Mouse (Mus musculus): ENCODE data around the gene Rcn3. TPM values are rescaled to one million over a fixed set of nuclear protein-coding genes. Genes with fewer than 3 reads are reported as not detected.
"Not testable (repeated sequence)": the region's sequence is repeated elsewhere in the genome, so short reads cannot be mapped to it uniquely, and the experiment has no call there.

The Rcn3 gene
- total RNA-seq, 2 experiments from 2014 or later = 32.2 to 38.3 TPM

DNA sequence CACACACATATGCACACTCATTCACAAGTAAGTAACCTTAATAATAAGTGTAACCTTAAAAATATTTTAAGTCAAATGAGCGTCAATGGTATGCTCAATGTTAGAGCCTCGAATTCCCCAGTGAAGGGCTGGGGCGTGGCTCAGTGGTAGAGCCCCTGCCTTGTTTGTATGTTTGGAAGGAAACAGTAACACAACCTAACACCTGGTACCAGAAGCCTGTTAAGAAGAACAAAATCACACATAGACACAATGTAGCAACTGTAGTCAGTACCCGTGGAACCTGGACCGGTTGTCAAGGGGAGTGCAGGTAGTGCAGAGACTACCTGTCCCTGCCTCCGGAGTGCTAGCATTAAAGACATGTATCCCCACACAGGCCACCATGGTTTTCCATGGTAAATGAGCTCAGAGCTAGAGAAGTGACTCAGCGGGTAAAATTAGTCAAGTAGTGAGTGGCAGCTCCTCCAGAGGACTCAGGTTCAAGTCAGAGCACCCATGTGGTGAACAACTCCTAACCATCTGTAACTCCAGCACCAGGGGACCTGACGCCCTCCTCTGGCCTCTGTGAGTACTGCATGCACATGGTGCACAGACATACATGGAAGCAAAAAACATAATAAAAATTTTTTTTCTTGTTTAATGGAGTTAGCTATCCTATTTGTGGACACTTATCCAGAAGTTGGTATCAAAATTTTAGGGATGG is 6.7 kb upstream of the Rcn3 start:
- DNase-seq = no peak

DNA sequence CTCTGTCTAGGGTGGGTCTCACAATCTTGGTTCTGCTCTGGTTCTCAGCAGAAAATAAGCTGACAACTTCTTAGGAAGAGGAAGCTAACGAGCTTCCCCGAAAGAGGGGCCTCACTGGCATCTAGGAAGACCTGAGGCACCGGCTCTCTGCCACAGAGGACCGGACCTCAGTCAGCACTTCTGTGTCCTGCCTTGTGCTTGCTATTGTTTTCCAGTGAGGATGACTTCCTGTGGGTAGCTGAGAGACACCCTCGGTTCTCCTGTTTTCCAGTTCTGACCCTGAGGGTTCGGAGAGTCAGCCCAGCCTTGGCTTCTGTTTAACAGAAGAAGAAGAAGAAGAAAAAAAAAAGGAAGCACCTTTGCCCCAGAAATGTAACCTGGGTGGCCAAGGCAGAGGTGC is 5.5 kb upstream of the Rcn3 start:
- DNase-seq = no peak

DNA sequence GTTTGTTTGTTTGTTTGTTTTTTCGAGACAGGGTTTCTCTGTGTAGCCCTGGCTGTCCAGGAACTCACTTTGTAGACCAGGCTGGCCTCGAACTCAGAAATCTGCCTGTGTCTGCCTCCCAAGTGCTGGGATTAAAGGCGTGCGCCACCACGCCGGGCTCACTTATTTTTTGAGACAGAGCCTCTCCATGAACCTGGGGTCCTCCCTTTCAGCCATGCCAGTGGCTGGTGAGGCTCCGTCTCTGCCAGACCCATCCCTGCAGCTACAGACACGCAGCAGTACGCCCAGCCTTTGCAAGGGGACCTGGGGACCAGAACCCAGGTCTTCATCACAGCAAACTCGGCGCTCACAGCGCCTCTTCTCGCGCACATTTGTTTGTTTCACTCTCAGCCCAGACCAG is 3.9 kb upstream of the Rcn3 start:
- DNase-seq = not testable (repeated sequence)

DNA sequence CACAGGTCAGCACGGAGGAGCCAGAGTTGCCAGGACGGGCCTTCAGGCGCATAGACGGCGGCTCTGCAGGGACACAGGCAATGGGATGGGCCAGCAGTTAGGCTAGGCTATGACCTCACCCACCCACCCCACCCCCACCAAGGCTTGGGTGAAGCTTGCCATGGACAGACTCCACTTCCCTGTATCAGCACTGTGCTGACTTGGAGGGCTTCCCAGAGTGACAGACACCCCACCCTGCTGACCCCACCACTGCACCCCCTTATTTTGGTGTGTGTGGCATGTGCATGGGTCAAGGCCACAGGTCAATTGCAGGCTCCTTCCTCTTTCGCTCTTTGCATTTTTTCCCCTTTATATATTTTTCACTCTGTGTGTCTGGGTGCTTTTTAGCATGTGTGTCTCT is 3.3 kb upstream of the Rcn3 start:
- no peak for DNase-seq

DNA sequence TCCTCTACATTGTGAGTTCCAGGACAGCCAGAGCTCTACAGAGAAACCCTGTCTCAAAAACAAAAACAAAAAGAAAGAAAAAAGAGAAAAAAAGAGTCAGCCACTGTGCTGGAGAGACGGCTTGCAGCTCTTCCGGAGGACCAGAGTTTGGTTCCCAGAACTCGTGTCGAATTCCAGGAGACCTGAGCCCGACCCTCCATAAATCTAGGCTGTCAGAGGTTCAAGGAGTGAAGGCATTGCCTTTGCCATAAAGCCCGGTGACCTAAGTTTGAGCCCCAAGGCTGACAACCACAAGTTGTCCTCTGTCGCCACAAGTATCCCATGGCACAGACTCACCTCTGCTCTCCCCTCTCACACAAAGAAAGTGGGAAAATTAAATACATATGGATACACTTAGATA is 2.1 kb upstream of the Rcn3 start:
- DNase-seq = no peak

DNA sequence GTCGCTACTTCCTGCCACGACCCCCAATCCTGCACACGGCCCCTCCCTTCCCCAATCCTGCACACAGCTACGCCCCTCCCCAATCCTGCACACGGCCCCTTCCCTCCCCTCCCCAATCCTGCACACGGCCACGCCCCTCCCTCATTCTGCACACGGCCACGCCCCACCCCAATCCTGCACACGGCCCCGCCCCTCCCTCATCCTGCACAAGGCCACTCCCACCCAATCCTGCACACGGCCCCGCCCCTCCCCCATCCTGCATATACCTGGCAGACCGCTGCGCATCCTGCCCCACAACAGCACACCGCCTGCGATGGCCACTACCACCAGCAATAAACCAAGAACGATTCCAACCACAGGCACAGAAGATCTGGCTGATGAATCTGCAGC is 1.5 kb upstream of the Rcn3 start:
- DNase-seq = no peak

DNA sequence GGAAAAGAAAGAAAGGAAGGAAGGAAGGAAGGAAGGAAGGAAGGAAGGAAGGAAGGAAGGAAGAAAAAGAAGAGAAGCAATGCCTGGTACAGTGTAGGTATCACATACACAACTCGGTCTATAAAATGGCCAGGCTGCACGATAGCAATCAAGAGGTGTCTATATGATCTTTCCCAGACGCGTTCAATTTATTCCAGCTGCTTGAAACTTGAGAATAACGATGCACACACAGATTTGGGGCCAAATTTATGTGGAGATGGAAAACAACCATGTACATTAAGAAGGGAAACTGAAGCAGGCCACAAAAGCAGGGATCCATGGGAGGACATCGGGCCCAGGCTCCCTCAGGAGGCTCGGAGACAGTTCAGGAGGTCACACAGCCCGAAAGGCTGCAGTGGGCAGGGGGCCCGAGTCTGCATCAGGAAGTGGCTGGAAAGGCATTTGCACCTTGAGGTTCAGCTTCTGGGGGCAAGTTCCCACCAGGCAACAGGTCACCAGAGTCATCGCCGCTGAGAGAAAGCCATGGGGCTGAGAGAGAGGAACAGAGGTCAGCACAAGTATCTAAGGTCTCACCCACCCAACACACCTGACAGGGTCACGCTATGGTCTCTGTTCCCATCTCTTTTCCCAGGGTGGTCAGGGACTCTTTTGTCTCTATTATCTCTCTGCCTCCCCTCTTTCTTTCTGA is 951 bp upstream of the Rcn3 start:
- no peak for DNase-seq

DNA sequence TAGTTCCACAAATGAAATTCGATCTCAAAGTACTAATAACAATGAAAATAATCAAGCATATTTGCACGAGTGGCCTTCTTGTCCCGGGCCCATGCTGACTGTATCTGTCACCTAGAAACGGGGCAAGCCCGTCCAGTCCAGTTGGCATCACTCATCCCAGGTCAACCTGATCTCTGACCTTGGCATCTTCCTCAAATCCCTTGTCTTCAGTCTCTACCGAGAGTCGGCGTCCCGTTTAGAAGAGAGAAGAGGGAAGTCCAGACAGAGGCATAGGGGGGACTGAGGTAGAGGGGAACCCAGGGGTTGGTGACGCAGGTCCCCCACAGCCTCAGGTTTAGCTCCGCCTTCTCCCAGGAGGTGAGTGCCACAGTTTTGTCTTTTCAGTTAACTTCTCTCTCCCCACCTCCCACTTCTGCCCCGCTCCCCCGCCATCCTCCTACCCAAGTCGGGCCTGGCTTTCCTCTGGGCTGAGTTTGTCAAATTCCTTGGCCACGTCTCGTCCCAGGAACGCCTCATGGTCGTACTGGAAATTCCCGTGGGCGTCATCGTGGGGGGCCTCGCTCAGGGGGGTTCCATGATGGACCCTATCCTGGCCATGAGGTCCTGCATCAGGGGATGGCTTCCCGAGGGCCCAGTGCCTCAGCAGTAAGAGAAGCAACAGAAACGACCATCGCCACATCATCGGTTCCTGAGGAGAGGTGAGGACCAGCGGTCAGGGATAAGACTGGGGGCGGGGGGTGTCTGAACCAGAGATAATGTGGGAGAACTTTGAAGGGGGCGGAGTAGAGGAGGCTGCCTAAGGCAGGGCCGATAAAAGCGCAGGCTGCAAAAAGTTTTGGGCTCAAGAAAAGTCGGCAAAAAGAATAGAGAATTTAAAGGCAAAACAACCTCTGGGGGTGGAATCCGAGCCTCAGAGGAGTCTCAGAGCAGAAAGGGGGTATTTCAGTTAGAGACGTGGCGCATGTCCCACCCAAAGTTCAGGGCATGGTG is 725 bp downstream of the Rcn3 start:
- DNase-seq = no peak

DNA sequence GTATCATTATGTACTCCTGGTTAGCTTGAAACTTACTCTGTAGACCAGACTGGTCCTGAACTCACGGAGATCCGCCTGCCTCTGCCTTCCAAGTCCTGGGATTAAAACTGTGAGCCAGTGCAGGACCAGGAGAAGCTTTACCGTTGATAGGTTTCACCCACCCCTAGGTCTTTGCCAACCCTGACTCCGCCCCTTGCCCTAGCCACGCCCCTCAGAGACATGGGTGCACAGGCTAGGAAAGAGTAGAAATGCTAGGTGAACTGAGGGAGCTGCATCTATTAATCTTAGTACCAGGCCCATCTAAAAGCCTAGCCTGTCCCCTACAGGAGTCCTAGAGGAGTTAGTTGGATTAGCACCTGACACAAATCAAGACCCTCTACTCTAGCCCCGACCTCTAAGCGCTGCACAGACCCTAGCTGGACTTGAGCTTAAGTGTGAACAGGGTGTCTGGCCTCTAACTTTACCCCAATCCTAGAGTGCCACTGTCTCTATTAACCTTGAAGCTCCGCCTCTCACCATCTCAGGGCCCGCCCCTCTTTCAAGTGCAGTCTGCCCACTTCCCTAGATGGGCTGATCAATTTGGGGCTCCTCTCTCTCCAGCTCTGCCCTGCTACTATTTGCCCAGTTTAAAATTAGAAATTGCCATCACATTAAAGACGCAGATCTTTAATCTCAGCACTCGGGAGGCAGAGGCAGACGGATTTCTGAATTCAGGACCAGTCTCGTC is 1.6 kb downstream of the Rcn3 start:
- DNase-seq = no peak

DNA sequence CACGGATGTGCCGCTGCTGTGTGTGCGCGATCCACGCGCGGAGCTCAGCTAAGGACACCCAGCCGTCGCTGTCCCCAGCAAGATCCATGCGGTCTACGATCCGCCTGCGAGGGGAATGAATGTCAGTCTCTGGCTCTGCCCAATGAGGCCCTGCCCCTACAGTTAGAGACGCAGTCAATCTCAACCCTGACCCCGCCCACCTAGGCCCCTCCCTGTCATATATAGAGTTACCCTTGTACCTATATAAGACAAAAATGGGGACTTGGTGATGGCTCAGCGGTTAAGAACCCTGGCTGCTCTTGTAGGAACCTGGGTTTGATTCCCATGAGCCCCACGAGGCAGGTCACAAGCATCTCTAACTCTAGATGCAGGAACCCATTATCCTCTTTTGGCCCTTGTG is 3.4 kb downstream of the Rcn3 start:
- no peak for DNase-seq

DNA sequence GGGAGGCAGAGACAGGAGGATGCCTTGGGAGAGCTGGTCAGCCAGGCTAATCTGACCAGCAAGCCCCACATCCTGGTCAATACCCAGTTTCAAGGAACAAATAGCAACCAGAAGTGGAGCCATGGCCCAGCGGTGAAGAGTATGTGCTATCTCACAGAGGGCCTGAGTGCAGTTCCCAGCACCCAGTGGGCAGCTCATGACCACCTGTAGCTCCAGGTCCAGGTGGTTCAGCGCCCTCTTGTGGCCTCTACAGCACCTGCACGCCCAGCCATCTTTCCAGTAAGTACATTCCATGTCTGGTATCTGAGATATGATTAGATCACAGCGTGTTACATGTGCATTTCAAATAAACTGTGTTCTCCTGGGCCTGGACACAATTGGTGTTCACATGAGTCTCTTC is 5.9 kb downstream of the Rcn3 start:
- DNase-seq = no peak

DNA sequence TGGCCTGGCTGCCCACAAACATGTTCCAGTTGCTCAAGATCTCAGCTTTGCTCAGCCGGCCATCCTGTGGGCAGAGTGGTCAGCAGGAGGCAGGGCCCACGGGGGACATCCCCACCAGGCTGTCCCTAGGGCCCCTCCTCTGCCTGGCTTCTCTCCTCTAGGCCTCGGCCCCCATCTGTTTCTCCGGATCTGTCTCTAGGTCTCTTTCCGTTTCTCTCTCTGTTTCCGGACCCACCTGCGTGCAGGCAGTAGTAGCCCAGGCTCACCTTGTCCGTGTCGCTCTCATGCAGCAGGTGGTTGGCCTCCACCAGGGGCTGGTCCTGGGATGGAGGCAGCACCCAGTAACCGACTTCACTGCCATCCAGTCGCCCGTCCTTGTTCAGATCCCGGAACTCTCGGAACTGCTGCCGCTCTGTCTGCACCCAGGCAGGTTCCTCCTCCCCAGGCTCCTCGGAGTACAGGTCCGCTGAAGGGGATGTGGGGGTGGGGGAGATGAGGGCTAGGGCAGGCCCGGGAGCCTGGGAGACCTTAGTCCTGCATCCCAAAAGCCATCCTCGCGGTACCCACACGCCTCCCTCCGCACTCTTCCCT is 8.6 kb downstream of the Rcn3 start:
- no peak for DNase-seq

DNA sequence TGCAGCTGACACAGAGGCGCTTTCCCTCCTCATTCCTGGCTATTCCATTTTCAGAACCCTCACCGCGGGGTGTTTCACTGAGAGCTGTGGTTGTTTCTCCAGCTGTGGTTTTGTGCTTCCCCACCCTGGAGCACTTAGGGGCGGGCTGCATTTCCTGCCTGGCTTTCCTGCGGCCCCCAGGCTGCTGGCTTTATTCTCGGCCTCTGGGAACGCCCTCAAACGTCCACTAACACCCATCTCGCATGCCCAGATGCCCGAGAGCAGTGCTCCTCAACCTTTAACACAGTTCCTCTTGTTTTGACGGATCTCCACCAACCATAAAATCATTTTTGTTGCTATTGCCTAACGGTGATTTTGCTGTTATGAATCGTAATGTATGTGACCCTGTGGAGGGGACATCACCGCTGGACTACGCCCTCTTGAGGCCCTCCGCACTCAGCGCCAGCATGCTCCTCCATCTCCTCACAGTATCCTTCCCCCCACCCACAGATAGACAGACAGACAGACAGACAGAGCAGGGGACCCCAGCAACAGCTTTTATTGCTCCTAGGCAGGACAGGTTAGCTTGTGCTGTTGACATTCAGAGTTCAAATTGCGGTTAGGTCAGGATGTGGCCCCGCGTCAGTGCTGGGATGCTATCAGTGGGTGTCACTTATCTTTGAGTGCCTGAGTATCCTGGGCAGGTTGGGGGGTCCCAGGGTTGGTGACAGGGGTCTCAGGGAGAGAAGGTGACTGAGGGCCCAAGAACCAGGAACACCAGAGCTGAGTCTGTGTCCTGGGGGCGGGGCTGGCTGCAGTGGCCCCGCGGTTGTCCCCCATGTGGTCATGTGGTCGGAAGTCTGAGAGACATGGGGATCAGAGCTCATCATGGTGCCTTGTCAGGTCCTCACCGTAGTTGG is 9.4 kb downstream of the Rcn3 start:
- peak in 1 of 2 experiments; percentile 56 for DNase-seq

DNA sequence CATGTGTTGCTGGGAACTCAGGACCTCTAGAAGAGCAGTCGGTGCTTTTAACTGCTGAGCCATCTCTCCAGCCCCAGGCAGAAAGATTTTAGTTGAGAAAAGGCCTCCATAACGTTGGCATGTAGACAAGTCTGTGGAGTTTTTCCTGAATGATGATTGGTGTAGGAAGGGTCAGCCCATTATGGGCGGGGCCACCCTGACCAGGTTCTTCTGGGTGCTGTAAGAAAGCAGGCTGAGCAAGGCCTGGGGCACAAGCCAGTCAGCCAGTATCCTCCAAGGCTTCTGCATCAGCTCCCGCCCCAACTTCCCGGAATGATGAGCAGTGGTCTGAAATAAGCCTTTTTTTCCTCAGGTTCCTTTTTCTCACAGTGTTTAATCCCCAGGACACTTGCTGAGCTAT is 11.0 kb downstream of the Rcn3 start:
- DNase-seq = no peak

DNA sequence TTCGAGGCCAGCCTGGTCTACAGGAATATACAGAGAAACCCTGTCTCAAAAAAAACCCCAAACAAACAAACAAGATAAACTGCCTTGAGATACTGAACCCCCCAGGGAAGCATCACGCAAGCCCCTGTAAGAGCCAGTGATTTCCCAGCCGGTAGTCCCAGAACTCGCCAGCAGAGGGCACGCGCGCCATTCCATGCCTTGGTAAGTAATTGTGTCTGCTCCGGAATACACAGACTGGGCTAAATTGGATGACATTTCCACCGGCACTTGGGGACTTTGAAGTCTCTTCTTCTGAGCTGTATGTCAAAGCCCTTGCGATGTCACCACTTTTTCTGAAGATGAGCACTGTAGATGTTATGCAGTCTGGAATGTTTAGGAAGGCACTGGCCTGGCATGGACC is 12.2 kb downstream of the Rcn3 start:
- peak; percentile 92 for DNase-seq

DNA sequence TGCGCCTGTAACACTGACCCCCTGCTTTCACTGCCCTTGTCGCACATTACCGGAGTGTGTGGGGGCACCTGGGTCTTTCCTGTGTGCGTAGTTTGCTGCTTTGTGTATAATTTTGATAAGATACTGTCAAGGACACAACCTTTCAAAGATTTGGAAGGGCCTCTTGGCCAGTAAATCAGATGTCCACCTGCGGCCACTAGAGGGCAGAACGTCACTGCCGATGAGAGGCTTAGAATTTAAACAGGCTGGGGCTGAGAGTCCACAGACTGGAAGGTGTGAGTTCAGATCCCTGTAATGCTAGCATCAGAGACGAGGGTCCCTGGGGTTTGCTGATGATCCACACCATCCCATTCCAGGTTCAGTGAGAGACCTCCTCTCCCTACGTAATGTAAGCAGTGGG is 13.5 kb downstream of the Rcn3 start:
- DNase-seq = peak; percentile 85 to 87

DNA sequence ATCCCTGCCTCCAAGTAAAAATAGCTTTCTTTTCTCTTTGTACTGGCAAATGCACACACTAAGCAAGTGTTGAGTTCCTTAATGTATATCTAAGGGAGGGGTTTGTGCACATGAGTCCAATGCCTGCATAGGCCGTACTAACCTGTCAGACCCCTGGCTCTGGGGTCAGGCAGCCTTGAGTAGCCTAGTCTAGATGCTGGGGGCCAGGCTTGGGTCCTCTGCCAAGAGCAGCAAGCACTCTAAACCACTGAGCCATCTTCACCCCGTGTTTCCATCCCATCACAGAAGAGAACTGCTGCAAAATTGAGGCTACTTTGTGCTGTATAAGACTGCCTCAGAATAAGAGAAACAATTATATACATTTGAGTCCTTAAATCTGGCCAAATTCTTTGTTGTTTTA is 14.2 kb downstream of the Rcn3 start:
- DNase-seq = no peak

DNA sequence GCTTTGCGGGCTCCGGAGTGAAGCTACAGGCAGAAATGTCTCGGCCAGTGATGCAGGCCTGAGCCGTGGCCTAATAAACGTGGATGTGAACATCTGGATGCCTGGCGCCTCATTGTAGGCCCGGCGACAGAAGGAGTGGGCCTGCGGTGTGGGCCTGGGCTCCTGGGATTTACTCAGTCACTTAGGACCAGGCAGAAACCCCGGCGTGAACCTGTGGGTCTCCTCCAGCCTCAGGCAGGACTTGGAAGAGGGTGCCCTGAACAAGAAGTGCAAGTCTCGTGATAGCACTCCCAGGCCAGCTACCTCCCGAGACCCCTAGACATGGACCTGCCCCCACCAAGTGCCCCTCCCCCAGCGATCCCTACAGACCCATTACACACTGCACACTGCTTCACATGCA is 14.7 kb downstream of the Rcn3 start:
- DNase-seq = no peak

DNA sequence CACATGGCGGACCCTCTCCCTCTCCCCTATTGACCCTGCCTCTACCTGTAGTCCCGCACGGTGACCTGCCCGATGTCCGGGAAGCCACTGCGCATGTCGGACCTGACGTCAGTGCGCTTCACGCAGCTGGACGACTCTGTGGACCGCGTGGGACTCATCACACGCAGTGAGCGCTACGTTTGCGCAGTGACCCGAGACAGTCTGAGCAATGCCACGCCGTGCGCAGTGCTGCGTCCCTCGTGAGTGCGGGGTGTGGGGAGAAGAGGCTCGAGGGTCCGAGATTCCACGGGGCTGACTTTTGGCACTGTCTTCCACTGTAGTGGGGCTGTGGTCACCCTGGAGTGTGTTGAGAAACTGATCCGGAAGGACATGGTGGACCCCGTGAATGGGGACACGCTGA is 15.5 kb downstream of the Rcn3 start:
- DNase-seq = no peak

DNA sequence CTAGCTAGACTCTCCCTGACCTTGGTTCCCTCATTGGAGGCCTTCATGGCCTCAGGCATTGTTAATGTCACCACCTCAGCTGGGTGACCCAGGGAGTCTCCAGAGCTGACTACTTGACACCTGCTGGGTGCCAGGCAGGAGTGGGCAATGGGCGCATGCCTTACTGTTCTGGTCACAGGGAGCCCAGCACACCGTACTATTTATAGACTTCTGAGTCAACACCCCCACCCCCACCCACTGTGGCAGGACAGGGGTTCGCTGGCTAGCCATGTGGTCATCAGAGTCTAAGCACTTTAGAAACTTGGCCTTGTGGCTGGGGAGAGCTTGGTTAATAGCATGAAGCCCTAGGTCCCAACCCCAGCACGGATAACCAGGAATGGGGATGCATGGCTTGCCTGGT is 16.6 kb downstream of the Rcn3 start:
- DNase-seq = peak; percentile 64 to 77

DNA sequence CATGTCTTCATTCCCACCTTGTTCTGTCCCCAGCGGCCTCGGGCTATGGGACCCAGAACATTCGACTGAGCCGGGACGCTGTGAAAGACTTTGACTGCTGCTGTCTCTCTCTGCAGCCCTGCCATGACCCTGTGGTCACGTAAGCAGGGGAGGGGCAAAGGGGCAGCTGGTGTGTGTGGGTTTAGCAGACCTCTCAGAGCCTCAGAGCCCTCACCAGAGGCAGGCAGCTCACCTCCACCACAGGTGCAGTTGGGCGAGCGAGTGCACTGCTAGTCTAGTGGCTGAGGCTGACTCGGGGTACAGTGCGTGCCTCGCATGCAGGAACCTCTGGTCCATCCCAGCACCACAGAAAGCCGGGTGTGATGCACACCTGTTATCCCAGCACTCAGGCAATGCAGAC is 18.1 kb downstream of the Rcn3 start:
- no peak for DNase-seq
